Mouse (Mus musculus) liver, embryonic 15.5 days (tissue): ENCODE measurements around the gene Cdk6. TPM values are rescaled to one million over a fixed set of nuclear protein-coding genes. Genes with fewer than 3 reads are reported as not detected.
A peak's percentile ranks its signal among the peaks of the same experiment; 100 is the strongest.

Source experiments
- ATAC-seq: fragments of 200-750 bp; cut with Nextera tagmentation; 2 replicates; pipeline ENCODE4 v1.8.0; 2017; ENCODE audit warnings: moderate number of reproducible peaks, mild to moderate bottlenecking, moderate library complexity; ENCODE audit not compliant: insufficient read depth
- H3K27ac ChIP-seq: fragments of 300-500 bp; sonication (generic); replicated peaks from 2 replicates; pipeline ENCODE4 v1.5.1; 2015; ENCODE audit warnings: mild to moderate bottlenecking, inconsistent platforms
- H3K27me3 ChIP-seq: fragments of 300-500 bp; sonication (generic); 2 replicates; pipeline ENCODE4 v1.6.1; 2015; ENCODE audit warnings: mild to moderate bottlenecking, inconsistent platforms
- H3K36me3 ChIP-seq: fragments of 300-500 bp; sonication (generic); replicated peaks from 2 replicates; pipeline ENCODE4 v1.6.1; 2015; ENCODE audit warnings: moderate library complexity, mild to moderate bottlenecking, inconsistent platforms
- H3K4me1 ChIP-seq: fragments of 300-500 bp; sonication (generic); replicated peaks from 2 replicates; pipeline ENCODE4 v1.6.1; 2015; ENCODE audit warnings: inconsistent platforms
- H3K4me2 ChIP-seq: fragments of 300-500 bp; sonication (generic); 2 replicates; pipeline ENCODE4 v1.6.1; 2015; ENCODE audit warnings: moderate library complexity, mild to moderate bottlenecking, inconsistent platforms
- H3K4me3 ChIP-seq: fragments of 300-500 bp; sonication (generic); replicated peaks from 2 replicates; pipeline ENCODE4 v1.5.1; 2015; ENCODE audit warnings: mild to moderate bottlenecking, inconsistent platforms
- H3K9ac ChIP-seq: fragments of 300-500 bp; sonication (generic); 2 replicates; pipeline ENCODE4 v1.6.1; 2015; ENCODE audit warnings: moderate library complexity, mild to moderate bottlenecking, inconsistent platforms
- H3K9me3 ChIP-seq: fragments of 300-500 bp; sonication (generic); replicated peaks from 2 replicates; pipeline ENCODE4 v1.6.1; 2016; ENCODE audit warnings: inconsistent platforms
- WGBS: fragments of 180-500 bp; shearing (Covaris S2); methylation state at CpG from one replicate; pipeline ENCODE4 v1.1.7; 2015; ENCODE audit warnings: mixed read lengths; ENCODE audit not compliant: insufficient replicate concordance; 5-methylcytosine and 5-hydroxymethylcytosine counted together
- polyA plus RNA-seq: library from polyadenylated mRNA; unstranded; fragments of >200 nt; fragmentation: Nextera tagmentation; extraction: Ambion mirVana; gene quantifications from 2 replicates; pipeline ENCODE4 v1.2.1, GENCODE M21; 2015

The Cdk6 gene
- polyA plus RNA-seq, 1 experiment from 2014 or later = 19.2 TPM

GRCm38 (mm10) chr5:3543629-3544479 lies 202.6 kb downstream of the Cdk6 start, which contains the start of gene Fam133b:
Gene Fam133b (plus strand): TSS chr5:3543833.
- Histone ChIP-seq H3K27me3 (no peaks in the 10 kb centered on the region), H3K4me1 (peaks cover 26% of the 10 kb centered on the region), H3K4me2 (peak within 1 kb of the TSS; percentile 72), H3K9ac (peak within 1 kb of the TSS; percentile 97), H3K36me3 (peaks cover 11% of the 10 kb centered on the region), H3K27ac (peak within 1 kb of the TSS; percentile 84), H3K9me3 (no peaks in the 10 kb centered on the region), H3K4me3 (peak within 1 kb of the TSS; percentile 98)
- WGBS = under 1% methylated on average over 80 of the region's 80 CpGs
- peak; percentile 92 for ATAC-seq

- peak; percentile 17; the same call in 1 of the 2 replicates for ATAC-seq
- Histone ChIP-seq H3K27me3 (no peaks in the 10 kb centered on the region), H3K36me3 (peaks cover 11% of the 10 kb centered on the region), H3K9me3 (no peaks in the 10 kb centered on the region), H3K4me1 (peaks cover 26% of the 10 kb centered on the region), H3K9ac (peak overlapping the region; percentile 97), H3K27ac (peak overlapping the region; percentile 84), H3K4me2 (peak overlapping the region; percentile 72), H3K4me3 (peak overlapping the region; percentile 98)
- 6% methylated on average over 7 of the region's 7 CpGs for WGBS
Observed at GRCm38 (mm10) chr5:3544480-3544769, 203.1 kb downstream of the Cdk6 start.

- no peak for ATAC-seq
Observed at GRCm38 (mm10) chr5:3546226-3546625, 204.9 kb downstream of the Cdk6 start.

GRCm38 (mm10) chr5:3551481-3551880 lies 210.2 kb downstream of the Cdk6 start:
- Histone ChIP-seq H3K36me3 (peaks cover 27% of the 10 kb centered on the region), H3K27me3 (no peaks in the 10 kb centered on the region), H3K4me3 (no peak overlapping the region), H3K4me1 (peaks cover 5% of the 10 kb centered on the region; the same call in 1 of the 2 replicates), H3K4me2 (no peak overlapping the region), H3K9me3 (no peaks in the 10 kb centered on the region), H3K9ac (no peak overlapping the region), H3K27ac (no peak overlapping the region)
- 72% methylated on average over 1 of the region's 1 CpGs for WGBS
- ATAC-seq = no peak

More at GRCm38 (mm10) chr5:3546226-3546625, 204.9 kb downstream of the Cdk6 start:
- WGBS = 79% methylated on average over 1 of the region's 1 CpGs
- Histone ChIP-seq H3K9me3 (no peaks in the 10 kb centered on the region), H3K27me3 (no peaks in the 10 kb centered on the region), H3K4me3 (no peak overlapping the region), H3K4me2 (no peak overlapping the region), H3K27ac (no peak overlapping the region), H3K36me3 (peaks cover 11% of the 10 kb centered on the region), H3K4me1 (peaks cover 26% of the 10 kb centered on the region), H3K9ac (no peak overlapping the region)

- no peak overlapping the region for H3K4me3 ChIP-seq
- WGBS = 80% methylated on average over 2 of the region's 2 CpGs
Observed at GRCm38 (mm10) chr5:3554198-3554597, 212.9 kb downstream of the Cdk6 start.

GRCm38 (mm10) chr5:3571266-3571665 lies 230.0 kb downstream of the Cdk6 start, which contains the start of gene 1700109H08Rik:
Gene 1700109H08Rik (plus strand): TSS chr5:3571566.
- Histone ChIP-seq H3K4me3 (no peak within 1 kb of the TSS), H3K9ac (no peak within 1 kb of the TSS), H3K27me3 (no peaks in the 10 kb centered on the region), H3K9me3 (no peaks in the 10 kb centered on the region), H3K27ac (no peak within 1 kb of the TSS), H3K4me2 (no peak within 1 kb of the TSS), H3K36me3 (peaks cover 92% of the 10 kb centered on the region), H3K4me1 (no peaks in the 10 kb centered on the region)
- ATAC-seq = no peak
- 85% methylated on average over 4 of the region's 4 CpGs for WGBS

More at GRCm38 (mm10) chr5:3554198-3554597, 212.9 kb downstream of the Cdk6 start:
- no peaks in the 10 kb centered on the region for H3K9me3 ChIP-seq
- no peak overlapping the region for H3K9ac ChIP-seq
- H3K4me2 ChIP-seq = no peak overlapping the region
- no peaks in the 10 kb centered on the region for H3K27me3 ChIP-seq
- no peak overlapping the region for H3K27ac ChIP-seq
- H3K36me3 ChIP-seq = peaks cover 38% of the 10 kb centered on the region
- ATAC-seq = no peak
- no peaks in the 10 kb centered on the region for H3K4me1 ChIP-seq

- H3K4me1 ChIP-seq = no peaks in the 10 kb centered on the region
- no peak overlapping the region for H3K27ac ChIP-seq
- no peaks in the 10 kb centered on the region for H3K9me3 ChIP-seq
- WGBS = 87% methylated on average over 2 of the region's 2 CpGs
- H3K4me2 ChIP-seq = no peak overlapping the region
- peaks cover 97% of the 10 kb centered on the region for H3K36me3 ChIP-seq
- ATAC-seq = no peak
- no peak overlapping the region for H3K9ac ChIP-seq
- H3K4me3 ChIP-seq = no peak overlapping the region
- no peaks in the 10 kb centered on the region for H3K27me3 ChIP-seq
Observed at GRCm38 (mm10) chr5:3574825-3575224, 233.5 kb downstream of the Cdk6 start.

GRCm38 (mm10) chr5:3577939-3578338 lies 236.7 kb downstream of the Cdk6 start:
- ATAC-seq = no peak
- peaks cover 93% of the 10 kb centered on the region for H3K36me3 ChIP-seq
- H3K4me1 ChIP-seq = no peaks in the 10 kb centered on the region
- H3K27ac ChIP-seq = no peak overlapping the region
- no peak overlapping the region for H3K9ac ChIP-seq
- H3K27me3 ChIP-seq = no peaks in the 10 kb centered on the region
- WGBS = 83% methylated on average over 2 of the region's 2 CpGs
- no peak overlapping the region for H3K4me3 ChIP-seq
- no peak overlapping the region for H3K4me2 ChIP-seq
- H3K9me3 ChIP-seq = no peaks in the 10 kb centered on the region

- no peak for ATAC-seq
- H3K36me3 ChIP-seq = peaks cover 92% of the 10 kb centered on the region
- no peaks in the 10 kb centered on the region for H3K4me1 ChIP-seq
- H3K27ac ChIP-seq = no peak overlapping the region
- H3K4me2 ChIP-seq = no peak overlapping the region
- H3K9me3 ChIP-seq = no peaks in the 10 kb centered on the region
- WGBS = 88% methylated on average over 7 of the region's 7 CpGs
- no peaks in the 10 kb centered on the region for H3K27me3 ChIP-seq
- H3K4me3 ChIP-seq = no peak overlapping the region
- no peak overlapping the region for H3K9ac ChIP-seq
Observed at GRCm38 (mm10) chr5:3579066-3579465, 237.8 kb downstream of the Cdk6 start.
